Mouse (Mus musculus) liver, adult 2 months (tissue): ENCODE measurements around the gene Ccl28. TPM values are rescaled to one million over a fixed set of nuclear protein-coding genes. Genes with fewer than 3 reads are reported as not detected.
"Not testable (repeated sequence)": the region's sequence is repeated elsewhere in the genome, so short reads cannot be mapped to it uniquely, and the experiment has no call there.

Experiments
- DNase-seq: peaks from one replicate; pipeline ENCODE4 v3.0.0-alpha.2; 2011; ENCODE audit warnings: low read depth, low spot score; ENCODE audit errors: extremely low read depth
- H3K27ac ChIP-seq: fragments of 200-500 bp; replicated peaks from 2 replicates; pipeline ENCODE4 v1.5.1; 2012; ENCODE audit warnings: low read depth, mild to moderate bottlenecking, control low read depth, inconsistent platforms, low read length; ENCODE audit not compliant: insufficient read depth
- H3K27me3 ChIP-seq: fragments of 200-500 bp; 2 replicates; pipeline ENCODE4 v1.6.1; 2012; ENCODE audit warnings: mild to moderate bottlenecking, moderate library complexity, low read length, inconsistent platforms; ENCODE audit not compliant: control insufficient read depth, insufficient read depth
- H3K36me3 ChIP-seq: fragments of 200-500 bp; 2 replicates; pipeline ENCODE4 v1.6.1; 2012; ENCODE audit warnings: low read length, inconsistent platforms; ENCODE audit not compliant: control insufficient read depth, insufficient read depth
- H3K4me1 ChIP-seq: fragments of 200-500 bp; 2 replicates; pipeline ENCODE4 v1.6.1; 2011; ENCODE audit warnings: low read length; ENCODE audit not compliant: control insufficient read depth, insufficient read depth
- H3K4me3 ChIP-seq: fragments of 200-500 bp; 2 replicates; pipeline ENCODE4 v1.5.1; 2011; ENCODE audit warnings: low read depth, mild to moderate bottlenecking, control low read depth, low read length, moderate library complexity; ENCODE audit not compliant: insufficient read depth
- H3K79me2 ChIP-seq: fragments of 200-500 bp; 2 replicates; pipeline ENCODE4 v1.6.1; 2012; ENCODE audit warnings: inconsistent platforms, mild to moderate bottlenecking, low read length, moderate library complexity; ENCODE audit not compliant: control insufficient read depth, insufficient read depth
- H3K9ac ChIP-seq: fragments of 200-500 bp; 2 replicates; pipeline ENCODE4 v1.6.1; 2012; ENCODE audit warnings: low read depth, mild to moderate bottlenecking, control low read depth, inconsistent platforms, low read length
- CTCF ChIP-seq: fragments of 200-500 bp; IDR thresholded peaks from 2 replicates; pipeline ENCODE4 v1.5.1; 2011; ENCODE audit warnings: low read depth, low read length, control low read depth
- POLR2A ChIP-seq: fragments of 200-500 bp; IDR thresholded peaks from 2 replicates; pipeline ENCODE4 v1.6.1; 2011; ENCODE audit warnings: low read length, control low read depth; ENCODE audit not compliant: insufficient read depth; ENCODE audit errors: extremely low read depth
- WGBS: fragments of 180-500 bp; shearing (Covaris S2); methylation state at CpG from one replicate; pipeline ENCODE4 v1.1.7; 2018; 5-methylcytosine and 5-hydroxymethylcytosine counted together
- polyA plus RNA-seq: library from polyadenylated mRNA; depleted of rRNA; stranded (reverse); fragments of >200 nt; gene quantifications from 2 replicates; pipeline ENCODE4 v1.2.3, GENCODE M21; 2012
- total RNA-seq: library from RNA; depleted of rRNA; stranded (reverse); fragments of >200 nt; gene quantifications from 2 replicates; pipeline ENCODE4 v1.2.3, GENCODE M21; 2014

Ccl28 gene
- total and polyA plus RNA-seq, 2 experiments = 0.18 TPM; not detected in 1

DNA sequence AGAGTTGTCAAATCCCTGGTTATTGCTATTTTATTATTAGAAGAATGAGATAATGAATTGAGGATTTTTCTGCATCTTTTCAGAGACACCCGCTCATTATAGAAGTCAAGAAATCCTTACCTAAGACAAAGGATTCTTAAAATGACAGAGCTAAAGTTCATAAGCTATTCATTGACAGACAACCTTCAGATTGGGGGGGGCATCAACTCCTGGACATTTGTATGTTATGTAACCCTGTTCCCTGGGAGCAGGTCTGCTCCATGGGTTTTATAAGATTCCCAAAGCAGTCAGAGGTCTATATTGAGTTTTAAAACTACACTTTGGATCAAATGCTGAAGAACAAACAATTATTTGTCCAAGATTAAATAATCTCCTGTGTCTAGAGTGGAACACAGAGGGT, 22.9 kb downstream of the Ccl28 start:
- H3K79me2 ChIP-seq = no peaks in the 10 kb centered on the region
- WGBS = 98% methylated on average over 1 of the region's 1 CpGs
- H3K27me3 ChIP-seq = no peaks in the 10 kb centered on the region
- H3K36me3 ChIP-seq = no peaks in the 10 kb centered on the region
- DNase-seq = no peak
- TF ChIP-seq CTCF = no peak
- no peak for TF ChIP-seq POLR2A
- no peak overlapping the region for H3K27ac ChIP-seq
- H3K4me3 ChIP-seq = no peak overlapping the region
- no peak overlapping the region for H3K9ac ChIP-seq
- H3K4me1 ChIP-seq = no peaks in the 10 kb centered on the region

DNA sequence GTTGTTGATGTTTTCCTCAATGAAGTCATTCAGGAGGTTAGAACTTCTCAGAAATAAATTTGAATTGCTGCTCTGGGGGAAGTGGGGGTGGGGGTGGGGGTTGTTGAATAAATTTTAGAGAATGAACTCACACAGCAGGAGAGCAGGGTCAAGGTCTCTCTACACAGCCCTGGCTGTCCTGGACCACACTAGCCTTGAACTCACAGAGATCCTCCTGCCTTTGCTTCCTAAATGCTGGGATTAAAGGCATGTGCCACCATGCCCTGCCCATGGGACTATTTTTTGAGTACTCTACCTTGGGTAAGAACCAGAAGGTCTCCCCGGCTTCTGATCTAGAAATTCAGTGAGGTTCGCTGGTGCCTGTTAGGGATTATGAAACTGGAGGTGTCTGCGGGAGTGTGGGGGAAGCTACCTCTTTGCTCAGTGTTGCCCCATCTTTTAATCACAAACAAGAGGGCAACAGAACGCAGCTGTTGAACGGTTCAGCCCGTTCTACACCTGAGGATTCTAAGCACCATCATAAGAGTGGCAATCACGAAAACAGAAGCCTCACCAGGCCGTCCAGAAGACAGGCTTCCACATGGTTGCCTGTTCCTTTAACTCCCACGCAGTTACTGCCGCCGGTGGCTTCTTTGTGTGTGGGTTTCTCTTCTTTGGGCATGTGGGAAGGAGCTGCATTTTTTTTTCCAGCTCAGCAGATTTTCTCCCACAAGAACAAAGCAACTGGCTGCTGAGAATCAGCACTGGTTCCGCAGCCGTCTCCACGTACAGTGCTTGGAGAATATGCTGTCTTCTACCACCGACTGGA, 25.5 kb downstream of the Ccl28 start:
- no peak for DNase-seq
- Histone ChIP-seq H3K79me2 (no peaks in the 10 kb centered on the region), H3K36me3 (no peaks in the 10 kb centered on the region), H3K27me3 (no peaks in the 10 kb centered on the region), H3K4me1 (no peaks in the 10 kb centered on the region), H3K9ac (no peak overlapping the region), H3K4me3 (no peak overlapping the region), H3K27ac (no peak overlapping the region)
- WGBS = 49% methylated on average over 15 of the region's 15 CpGs
- no peak for TF ChIP-seq POLR2A
- no peak for TF ChIP-seq CTCF

DNA sequence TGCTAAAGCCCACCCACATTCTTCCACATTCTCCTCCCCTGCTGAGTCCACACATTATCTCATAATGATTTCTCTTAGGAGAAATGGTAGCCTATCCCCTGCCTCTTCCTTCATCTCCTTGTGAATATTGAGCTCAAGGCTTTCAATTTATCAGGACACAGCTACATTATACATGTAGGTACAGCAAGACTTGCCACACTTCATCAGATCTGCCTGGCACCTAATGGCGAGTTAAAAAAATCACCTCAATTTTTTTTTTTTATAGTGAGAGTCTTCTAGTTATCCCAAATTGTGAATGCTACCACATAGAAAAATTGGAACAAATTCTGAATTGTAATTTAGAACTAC, 26.1 kb downstream of the Ccl28 start:
- Histone ChIP-seq H3K9ac (no peak overlapping the region), H3K4me3 (no peak overlapping the region), H3K27me3 (no peaks in the 10 kb centered on the region), H3K4me1 (no peaks in the 10 kb centered on the region), H3K36me3 (no peaks in the 10 kb centered on the region), H3K79me2 (no peaks in the 10 kb centered on the region), H3K27ac (no peak overlapping the region)
- 84% methylated on average over 1 of the region's 1 CpGs for WGBS
- TF ChIP-seq CTCF (no peak), POLR2A (no peak)
- no peak for DNase-seq

DNA sequence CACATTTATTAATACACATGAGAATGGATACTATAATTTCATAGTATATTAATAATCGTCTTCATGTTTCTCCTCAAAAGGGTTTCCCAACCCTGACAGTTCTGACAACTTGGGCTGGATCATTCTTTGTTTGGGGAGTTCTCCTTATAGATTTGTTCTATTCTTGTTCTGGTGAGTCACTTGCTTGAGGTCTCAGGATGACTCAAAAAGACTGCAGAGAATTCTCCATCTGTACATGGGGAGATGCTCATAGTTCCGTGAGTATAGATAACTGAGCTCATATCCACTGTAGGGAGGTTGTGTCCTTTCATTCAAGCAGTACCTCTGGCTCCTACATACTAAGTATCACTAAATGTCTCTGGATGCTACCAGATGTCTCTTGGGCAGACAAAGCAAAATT, 31.1 kb downstream of the Ccl28 start:
- Histone ChIP-seq H3K9ac (no peak overlapping the region), H3K36me3 (no peaks in the 10 kb centered on the region), H3K4me3 (no peak overlapping the region), H3K4me1 (no peaks in the 10 kb centered on the region), H3K27ac (no peak overlapping the region), H3K79me2 (no peaks in the 10 kb centered on the region), H3K27me3 (no peaks in the 10 kb centered on the region)
- TF ChIP-seq CTCF (no peak), POLR2A (no peak)
- no peak for DNase-seq
- WGBS = 93% methylated on average over 2 of the region's 2 CpGs

DNA sequence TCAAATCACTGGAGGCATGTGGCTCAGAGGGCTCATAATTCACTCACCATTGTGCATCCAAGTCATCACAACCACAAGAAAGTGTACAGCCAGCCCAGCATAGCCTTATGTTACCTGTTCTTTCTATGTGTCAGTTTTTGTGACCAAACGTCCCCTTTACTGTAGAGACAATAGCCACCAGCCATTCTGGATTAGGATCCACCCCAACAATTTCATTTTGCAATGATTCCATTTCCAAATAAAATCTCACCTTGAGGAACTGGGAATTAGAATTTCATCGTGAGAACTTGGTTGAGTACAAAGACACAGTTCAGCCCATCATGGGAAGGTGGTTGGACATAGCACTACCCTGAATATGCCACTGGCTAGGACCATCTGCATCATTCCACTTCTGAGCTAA, 32.6 kb downstream of the Ccl28 start:
- Histone ChIP-seq H3K27me3 (no peaks in the 10 kb centered on the region), H3K4me3 (no peak overlapping the region), H3K79me2 (no peaks in the 10 kb centered on the region), H3K27ac (no peak overlapping the region), H3K36me3 (no peaks in the 10 kb centered on the region), H3K9ac (no peak overlapping the region), H3K4me1 (no peaks in the 10 kb centered on the region)
- no peak for DNase-seq
- TF ChIP-seq POLR2A = no peak
- no peak for TF ChIP-seq CTCF
- 90% methylated on average over 2 of the region's 2 CpGs for WGBS

- DNase-seq = no peak
- no peak for TF ChIP-seq CTCF
- TF ChIP-seq POLR2A = no peak
- H3K4me3 ChIP-seq = no peak overlapping the region
- no peaks in the 10 kb centered on the region for H3K36me3 ChIP-seq
- H3K9ac ChIP-seq = no peak overlapping the region
- no peaks in the 10 kb centered on the region for H3K27me3 ChIP-seq
- no peaks in the 10 kb centered on the region for H3K79me2 ChIP-seq
- no peak overlapping the region for H3K27ac ChIP-seq
- H3K4me1 ChIP-seq = no peaks in the 10 kb centered on the region
- WGBS = 51% methylated on average over 6 of the region's 6 CpGs
Measured at GRCm38 (mm10) chr13:119656846-119657416, 33.3 kb downstream of the Ccl28 start.

- H3K9ac ChIP-seq, H3K27ac ChIP-seq, DNase-seq, H3K4me3 ChIP-seq, H3K27me3 ChIP-seq, H3K36me3 ChIP-seq, H3K4me1 ChIP-seq, H3K79me2 ChIP-seq: not testable (repeated sequence)
- WGBS = 79% methylated on average over 8 of the region's 9 CpGs
Measured at GRCm38 (mm10) chr13:119661420-119661819, 37.8 kb downstream of the Ccl28 start.
